Mouse (Mus musculus) bone marrow macrophage, adult 2 months (primary cell): ENCODE measurements around the gene Gstt1.

Source experiments
- CTCF ChIP-seq: IDR thresholded peaks from 2 replicates; pipeline ENCODE4 v1.5.1; 2012; ENCODE audit warnings: low read depth, mild to moderate bottlenecking, low read length, moderate library complexity
- POLR2A ChIP-seq: IDR thresholded peaks from 2 replicates; pipeline ENCODE4 v1.6.1; 2012; ENCODE audit warnings: mild to moderate bottlenecking, low read depth, low read length, borderline replicate concordance

GRCm38 (mm10) chr10:75833456-75834080, 35.2 kb upstream of the Gstt1 start:
- TF ChIP-seq POLR2A (no peak), CTCF (no peak)
